Mouse (Mus musculus) limb, embryonic 12.5 days (tissue): Measurements from ENCODE around the gene Ganab. TPM values are rescaled to one million over a fixed set of nuclear protein-coding genes. Genes with fewer than 3 reads are reported as not detected.
"Not testable (repeated sequence)": the region's sequence is repeated elsewhere in the genome, so short reads cannot be mapped to it uniquely, and the experiment has no call there.

Experiments used
- ATAC-seq: fragments of 200-750 bp; cut with Nextera tagmentation; 2 replicates; pipeline ENCODE4 v1.8.0; 2017; ENCODE audit warnings: low read depth, moderate TSS enrichment; ENCODE audit not compliant: insufficient number of reproducible peaks, insufficient read depth, low FRiP score, low TSS enrichment
- H3K27ac ChIP-seq: fragments of 300-500 bp; sonication (generic); 2 replicates; pipeline ENCODE4 v1.5.1; 2016; ENCODE audit warnings: mild to moderate bottlenecking, moderate library complexity
- H3K27me3 ChIP-seq: fragments of 300-500 bp; sonication (generic); 2 replicates; pipeline ENCODE4 v1.6.1; 2016; ENCODE audit warnings: mild to moderate bottlenecking, moderate library complexity
- H3K36me3 ChIP-seq: fragments of 300-500 bp; sonication (generic); 2 replicates; pipeline ENCODE4 v1.6.1; 2016; ENCODE audit warnings: mild to moderate bottlenecking, moderate library complexity
- H3K4me1 ChIP-seq: fragments of 300-500 bp; sonication (generic); replicated peaks from 2 replicates; pipeline ENCODE4 v1.6.1; 2016
- H3K4me2 ChIP-seq: fragments of 300-500 bp; sonication (generic); 2 replicates; pipeline ENCODE4 v1.6.1; 2016; ENCODE audit warnings: mild to moderate bottlenecking, moderate library complexity
- H3K4me3 ChIP-seq: fragments of 300-500 bp; sonication (generic); replicated peaks from 2 replicates; pipeline ENCODE4 v1.5.1; 2016; ENCODE audit warnings: mild to moderate bottlenecking
- H3K9ac ChIP-seq: fragments of 300-500 bp; sonication (generic); replicated peaks from 2 replicates; pipeline ENCODE4 v1.6.1; 2016; ENCODE audit warnings: mild to moderate bottlenecking, moderate library complexity
- H3K9me3 ChIP-seq: fragments of 300-500 bp; sonication (generic); 2 replicates; pipeline ENCODE4 v1.6.1; 2016; ENCODE audit warnings: mild to moderate bottlenecking, moderate library complexity
- WGBS: fragments of 180-500 bp; shearing (Covaris S2); methylation state at CpG from one replicate; pipeline ENCODE4 v1.1.7; 2016; 5-methylcytosine and 5-hydroxymethylcytosine counted together
- polyA plus RNA-seq: library from polyadenylated mRNA; unstranded; fragments of >200 nt; fragmentation: Nextera tagmentation; extraction: Ambion mirVana; gene quantifications from 2 replicates; pipeline ENCODE4 v1.2.1, GENCODE M21; 2016

Ganab gene
- polyA plus RNA-seq, 1 experiment from 2014 or later = 116 TPM

GRCm38 (mm10) chr19:8892829-8893766 lies 4.8 kb upstream of the Ganab start, which contains the start of gene Ints5:
Ints5 (plus strand) TSS chr19:8893005.
- peak; percentile 21; the same call in 1 of the 2 replicates for ATAC-seq
- Histone ChIP-seq H3K4me2 (peak within 1 kb of the TSS; percentile 70), H3K27ac (peak within 1 kb of the TSS; percentile 87), H3K4me1 (peaks cover 23% of the 10 kb centered on the region), H3K36me3 (peaks cover 44% of the 10 kb centered on the region), H3K27me3 (no peaks in the 10 kb centered on the region), H3K9ac (peak within 1 kb of the TSS; percentile 93), H3K9me3 (no peaks in the 10 kb centered on the region), H3K4me3 (peak within 1 kb of the TSS; percentile 86)
- 3% methylated on average over 54 of the region's 54 CpGs for WGBS

GRCm38 (mm10) chr19:8895397-8895960 lies 2.4 kb upstream of the Ganab start:
- H3K9ac ChIP-seq = no peak overlapping the region
- WGBS = 87% methylated on average over 9 of the region's 9 CpGs
- H3K4me3 ChIP-seq = no peak overlapping the region
- H3K27me3 ChIP-seq = no peaks in the 10 kb centered on the region
- H3K36me3 ChIP-seq = peaks cover 40% of the 10 kb centered on the region
- no peak overlapping the region for H3K4me2 ChIP-seq
- no peak overlapping the region for H3K27ac ChIP-seq
- peaks cover 32% of the 10 kb centered on the region for H3K4me1 ChIP-seq
- no peaks in the 10 kb centered on the region for H3K9me3 ChIP-seq
- no peak for ATAC-seq

- not testable (repeated sequence) for H3K27me3 ChIP-seq, H3K4me3 ChIP-seq
- peaks cover 37% of the 10 kb centered on the region for H3K36me3 ChIP-seq
These were observed 1.6 kb upstream of the Ganab start for GRCm38 (mm10) chr19:8896231-8896630.

GRCm38 (mm10) chr19:8897211-8897864 lies 533 bp upstream of the Ganab start:
- WGBS = 23% methylated on average over 21 of the region's 21 CpGs
- H3K27me3 ChIP-seq, H3K9me3 ChIP-seq: not testable (repeated sequence)
- peak overlapping the region; percentile 63 for H3K9ac ChIP-seq
- H3K36me3 ChIP-seq = peaks cover 44% of the 10 kb centered on the region
- H3K27ac ChIP-seq = peak overlapping the region; percentile 88
- H3K4me3 ChIP-seq = peak overlapping the region; percentile 65
- peak overlapping the region; percentile 80 for H3K4me2 ChIP-seq
- peaks cover 32% of the 10 kb centered on the region for H3K4me1 ChIP-seq
- peak; percentile 44 for ATAC-seq

More at GRCm38 (mm10) chr19:8896231-8896630, 1.6 kb upstream of the Ganab start:
- WGBS = 85% methylated on average over 5 of the region's 5 CpGs
- Histone ChIP-seq H3K4me2 (peak overlapping the region; percentile 15; the same call in 1 of the 2 replicates), H3K4me1 (peaks cover 32% of the 10 kb centered on the region), H3K9ac (0 out of 2 replicates have a peak overlapping the region, but pooled peaks have one; percentile 63)
- ATAC-seq, H3K9me3 ChIP-seq, H3K27ac ChIP-seq: not testable (repeated sequence)

GRCm38 (mm10) chr19:8898576-8898975 lies 705 bp downstream of the Ganab start:
- peak overlapping the region; percentile 87 for H3K27ac ChIP-seq
- no peak for ATAC-seq
- H3K27me3 ChIP-seq = no peaks in the 10 kb centered on the region
- peak overlapping the region; percentile 65 for H3K4me3 ChIP-seq
- peak overlapping the region; percentile 86 for H3K9ac ChIP-seq
- peaks cover 31% of the 10 kb centered on the region for H3K4me1 ChIP-seq
- WGBS = 11% methylated on average over 13 of the region's 13 CpGs
- no peaks in the 10 kb centered on the region for H3K9me3 ChIP-seq
- H3K4me2 ChIP-seq = peak overlapping the region; percentile 80
- H3K36me3 ChIP-seq = peaks cover 55% of the 10 kb centered on the region

- Histone ChIP-seq H3K4me2 (peak overlapping the region; percentile 80), H3K4me3 (peak overlapping the region; percentile 65), H3K9ac (peak overlapping the region; percentile 86), H3K4me1 (peaks cover 27% of the 10 kb centered on the region), H3K9me3 (no peaks in the 10 kb centered on the region), H3K27me3 (no peaks in the 10 kb centered on the region), H3K27ac (no peak overlapping the region), H3K36me3 (peaks cover 59% of the 10 kb centered on the region)
- 55% methylated on average over 3 of the region's 3 CpGs for WGBS
- ATAC-seq = no peak
These were observed 1.2 kb downstream of the Ganab start for GRCm38 (mm10) chr19:8899079-8899478.

- 94% methylated on average over 5 of the region's 5 CpGs for WGBS
- Histone ChIP-seq H3K9me3 (no peaks in the 10 kb centered on the region), H3K9ac (no peak overlapping the region), H3K27me3 (no peaks in the 10 kb centered on the region), H3K4me3 (no peak overlapping the region), H3K36me3 (peaks cover 71% of the 10 kb centered on the region), H3K4me1 (peaks cover 9% of the 10 kb centered on the region), H3K27ac (no peak overlapping the region), H3K4me2 (no peak overlapping the region)
- no peak for ATAC-seq
These were observed 5.5 kb downstream of the Ganab start for GRCm38 (mm10) chr19:8903412-8903811.

GRCm38 (mm10) chr19:8908531-8908930 lies 10.7 kb downstream of the Ganab start:
- ATAC-seq = no peak
- peaks cover 97% of the 10 kb centered on the region for H3K36me3 ChIP-seq

GRCm38 (mm10) chr19:8911810-8912209 lies 13.9 kb downstream of the Ganab start:
- Histone ChIP-seq H3K27me3 (no peaks in the 10 kb centered on the region), H3K9me3 (no peaks in the 10 kb centered on the region), H3K36me3 (peaks cover 100% of the 10 kb centered on the region), H3K4me3 (no peak overlapping the region), H3K4me1 (no peaks in the 10 kb centered on the region), H3K4me2 (no peak overlapping the region), H3K27ac (no peak overlapping the region), H3K9ac (no peak overlapping the region)
- 91% methylated on average over 5 of the region's 5 CpGs for WGBS
- ATAC-seq = no peak

More at GRCm38 (mm10) chr19:8908531-8908930, 10.7 kb downstream of the Ganab start:
- Histone ChIP-seq H3K9ac (no peak overlapping the region), H3K27ac (no peak overlapping the region), H3K4me2 (no peak overlapping the region), H3K4me1 (no peaks in the 10 kb centered on the region), H3K27me3 (no peaks in the 10 kb centered on the region), H3K4me3 (no peak overlapping the region), H3K9me3 (no peaks in the 10 kb centered on the region)
- WGBS = 87% methylated on average over 6 of the region's 6 CpGs

- H3K36me3 ChIP-seq = peaks cover 80% of the 10 kb centered on the region
- no peak for ATAC-seq
- 91% methylated on average over 3 of the region's 3 CpGs for WGBS
These were observed 16.3 kb downstream of the Ganab start for GRCm38 (mm10) chr19:8914212-8914611.

GRCm38 (mm10) chr19:8919000-8919399 lies 21.1 kb downstream of the Ganab start:
- no peak for ATAC-seq

More at GRCm38 (mm10) chr19:8914212-8914611, 16.3 kb downstream of the Ganab start:
- no peak overlapping the region for H3K4me2 ChIP-seq
- H3K27ac ChIP-seq = no peak overlapping the region
- no peak overlapping the region for H3K4me3 ChIP-seq
- H3K27me3 ChIP-seq = no peaks in the 10 kb centered on the region
- H3K9ac ChIP-seq = no peak overlapping the region
- no peaks in the 10 kb centered on the region for H3K9me3 ChIP-seq
- no peaks in the 10 kb centered on the region for H3K4me1 ChIP-seq

More at GRCm38 (mm10) chr19:8919000-8919399, 21.1 kb downstream of the Ganab start:
- Histone ChIP-seq H3K4me1 (peaks cover 15% of the 10 kb centered on the region), H3K36me3 (peaks cover 50% of the 10 kb centered on the region), H3K9me3 (no peaks in the 10 kb centered on the region), H3K4me3 (no peak overlapping the region), H3K9ac (no peak overlapping the region), H3K27ac (no peak overlapping the region), H3K27me3 (no peaks in the 10 kb centered on the region), H3K4me2 (no peak overlapping the region)
- WGBS = 95% methylated on average over 3 of the region's 3 CpGs
